Mouse (Mus musculus) lung, postnatal 0 days (tissue): Measurements from ENCODE around the gene Tax1bp3.

Experiments
- CTCF ChIP-seq: IDR thresholded peaks from 2 replicates; pipeline ENCODE4 v1.5.1; 2016; ENCODE audit warnings: antibody characterized with exemption, mild to moderate bottlenecking
- EP300 ChIP-seq: IDR thresholded peaks from 2 replicates; pipeline ENCODE4 v1.6.1; 2016; ENCODE audit warnings: antibody characterized with exemption, mild to moderate bottlenecking, control low read depth

GRCm38 (mm10) chr11:73225856-73226255, 49.0 kb downstream of the Tax1bp3 start:
- TF ChIP-seq CTCF (no peak), EP300 (no peak)
